Mouse (Mus musculus): Measurements from ENCODE around the gene Cars2.
"Not testable (repeated sequence)": the region's sequence is repeated elsewhere in the genome, so short reads cannot be mapped to it uniquely, and the experiment has no call there.

Gene Cars2

DNA sequence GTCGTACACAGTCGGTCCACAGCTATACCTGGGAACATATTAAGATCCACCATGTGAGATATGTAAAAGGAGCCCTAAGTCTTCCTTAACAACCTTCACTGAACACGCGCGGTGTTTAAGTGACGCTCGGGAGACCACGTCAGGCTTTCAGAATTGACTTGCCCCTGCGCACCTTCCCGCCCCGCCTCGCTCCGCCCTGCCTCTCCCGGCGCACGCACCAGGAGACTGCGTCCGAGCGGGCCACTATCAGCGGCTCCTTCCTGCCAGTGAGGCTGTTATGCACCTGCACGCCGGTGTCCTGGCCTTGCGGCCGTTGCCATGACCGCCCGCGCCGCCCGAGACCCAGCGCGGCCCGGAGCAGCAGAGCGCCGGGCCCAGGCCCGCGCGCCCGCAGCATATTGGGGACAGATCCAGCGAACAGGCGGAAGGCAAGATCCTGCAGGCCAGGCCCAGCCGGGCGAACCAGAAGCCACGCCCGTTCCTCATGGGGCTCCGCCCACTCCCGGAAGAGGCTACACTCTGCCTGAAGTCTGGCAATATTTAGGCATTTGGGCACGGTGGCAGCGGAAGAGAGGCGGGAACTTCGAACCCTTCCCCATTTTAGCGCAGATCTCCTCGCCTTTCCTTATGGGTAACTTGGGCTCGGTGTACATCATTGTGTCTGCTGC is at the start of gene Cars2:
Gene Cars2, minus strand, starts transcription at position 503 of the 668 bp plus-strand sequence.
- peak; percentile 62 for DNase-seq (ENCODE audit: low spot score)

DNA sequence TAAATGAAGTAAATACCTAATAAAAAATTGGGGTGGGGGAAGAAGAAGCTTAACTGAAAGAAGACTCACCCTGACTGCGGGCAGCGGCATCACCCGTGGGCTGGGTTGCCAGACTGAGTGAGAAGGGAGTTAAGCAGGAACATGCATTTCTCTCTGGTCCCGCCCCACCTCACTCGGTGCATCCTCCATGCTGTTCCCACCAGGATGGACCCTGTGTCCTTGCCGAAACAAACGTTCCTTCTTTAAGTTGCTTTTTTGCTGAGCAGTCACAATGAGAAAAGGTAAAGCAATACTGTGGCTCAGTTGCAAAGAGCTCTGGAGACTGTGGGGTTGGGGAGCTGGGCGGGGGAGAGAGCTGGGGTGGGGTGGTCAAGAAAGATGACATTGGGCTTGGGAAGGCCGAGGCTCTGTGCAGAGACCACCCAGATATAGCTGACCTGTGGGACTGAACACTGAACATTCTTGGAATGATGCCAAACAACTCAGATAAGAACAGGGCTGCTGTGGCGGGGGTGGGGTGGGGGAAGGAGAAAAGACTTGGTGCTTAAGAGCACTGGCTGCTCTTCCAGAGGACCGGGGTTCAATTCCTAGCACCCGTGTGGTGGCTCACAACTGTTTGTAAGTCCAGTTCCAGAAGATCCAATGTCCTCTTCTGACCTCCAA is 42.8 kb upstream of the Cars2 start:
- no peak for DNase-seq (ENCODE audit: low spot score)

DNA sequence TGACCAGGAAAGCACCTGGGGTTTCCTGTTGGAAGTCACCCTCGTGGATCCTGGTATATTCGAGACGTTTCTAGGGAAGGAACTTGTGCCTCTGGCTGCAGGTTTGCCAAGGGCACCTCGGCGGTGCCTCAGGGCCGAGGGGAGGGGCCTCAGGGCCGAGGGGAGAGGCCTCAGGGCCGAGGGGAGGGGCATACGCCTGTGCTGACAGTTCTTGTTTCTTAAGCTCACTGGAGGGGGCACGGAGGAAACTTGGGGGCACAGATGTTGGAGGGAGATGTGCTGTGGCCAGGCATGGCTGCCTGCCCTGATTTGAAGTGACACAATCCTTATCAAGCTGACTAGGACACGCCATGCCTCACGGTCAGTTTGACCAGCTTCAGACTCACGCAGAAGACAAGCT is 41.7 kb upstream of the Cars2 start:
- DNase-seq (ENCODE audit: low spot score): no peak

DNA sequence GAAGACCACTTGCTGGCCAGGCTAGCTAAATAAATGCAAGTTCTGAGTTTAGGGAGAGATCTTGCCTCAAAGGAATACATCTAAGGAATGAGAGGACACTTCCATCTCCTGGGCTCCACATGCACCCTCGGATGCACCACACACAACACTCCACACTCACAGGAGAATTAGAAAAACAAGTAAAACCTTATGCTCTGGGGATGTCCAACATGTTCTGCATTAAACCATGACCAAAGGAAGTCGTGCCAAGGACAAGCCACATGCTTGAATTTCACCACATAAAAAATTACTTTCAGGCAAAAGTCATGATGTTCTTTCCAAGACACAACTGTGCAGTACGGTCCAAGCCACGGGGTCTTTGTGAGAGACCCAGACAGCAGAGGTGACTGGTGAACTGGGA is 41.3 kb upstream of the Cars2 start:
- no peak for DNase-seq (ENCODE audit: low spot score)

DNA sequence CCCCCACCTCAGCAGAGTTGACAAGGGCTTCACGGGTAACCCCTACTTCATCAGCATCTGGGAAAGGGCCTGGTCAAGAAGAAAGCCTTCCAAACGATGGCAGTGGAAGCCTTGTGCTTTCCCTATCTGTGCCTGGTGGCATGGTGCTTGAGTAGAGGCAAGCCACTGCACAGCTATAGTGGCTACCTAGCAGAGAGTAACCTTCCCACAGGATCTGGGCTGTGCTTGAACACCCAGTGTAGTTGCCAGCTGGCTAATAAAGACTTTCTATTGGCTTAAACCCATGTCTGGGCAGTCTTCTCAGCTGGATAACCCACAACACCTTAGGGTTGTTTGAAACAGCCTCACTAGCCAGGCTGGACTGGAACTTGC is 35.8 kb upstream of the Cars2 start:
- no peak for DNase-seq (ENCODE audit: low spot score)

DNA sequence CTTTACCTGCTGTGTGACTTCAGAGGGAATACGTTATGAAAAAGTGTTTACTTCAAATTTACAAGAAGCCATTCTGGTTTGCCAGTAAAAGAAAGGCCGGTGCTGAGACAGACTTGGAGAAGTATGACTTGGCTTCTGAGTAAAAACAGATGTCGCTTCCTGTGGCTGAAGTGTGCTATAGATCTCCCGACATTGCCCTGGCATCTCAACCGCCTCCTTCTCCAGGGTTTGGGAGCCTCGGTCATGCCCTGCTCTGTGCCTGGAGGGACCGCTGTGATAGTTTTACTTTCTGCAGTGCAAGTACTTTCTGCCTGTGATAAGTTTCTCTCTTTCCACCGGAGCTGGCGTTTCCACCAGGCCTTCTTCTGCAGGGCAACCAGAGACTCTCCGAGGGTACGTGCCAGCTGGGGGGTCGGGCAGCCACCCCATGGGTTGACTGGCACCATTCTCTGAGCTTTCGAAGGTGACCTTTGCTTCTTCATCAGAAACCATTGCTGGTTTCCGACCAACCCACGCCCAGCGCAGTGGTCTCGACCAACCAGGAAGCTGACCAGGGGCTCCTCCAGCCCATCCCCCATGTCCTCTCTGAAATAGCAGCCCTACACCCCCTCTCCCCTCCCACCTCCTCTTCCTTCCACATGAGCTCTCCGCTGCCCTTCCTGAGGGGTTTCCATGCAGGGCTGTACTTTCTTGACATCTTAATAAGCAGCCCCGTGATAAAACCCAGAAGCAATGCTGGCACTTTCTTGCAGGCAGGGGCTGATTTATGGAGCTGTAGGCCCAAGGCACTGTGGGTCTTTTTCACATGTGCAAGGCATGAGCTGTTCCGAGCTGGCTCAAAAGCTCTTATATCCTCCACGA is 35.2 kb upstream of the Cars2 start:
- DNase-seq (ENCODE audit: low spot score): no peak

DNA sequence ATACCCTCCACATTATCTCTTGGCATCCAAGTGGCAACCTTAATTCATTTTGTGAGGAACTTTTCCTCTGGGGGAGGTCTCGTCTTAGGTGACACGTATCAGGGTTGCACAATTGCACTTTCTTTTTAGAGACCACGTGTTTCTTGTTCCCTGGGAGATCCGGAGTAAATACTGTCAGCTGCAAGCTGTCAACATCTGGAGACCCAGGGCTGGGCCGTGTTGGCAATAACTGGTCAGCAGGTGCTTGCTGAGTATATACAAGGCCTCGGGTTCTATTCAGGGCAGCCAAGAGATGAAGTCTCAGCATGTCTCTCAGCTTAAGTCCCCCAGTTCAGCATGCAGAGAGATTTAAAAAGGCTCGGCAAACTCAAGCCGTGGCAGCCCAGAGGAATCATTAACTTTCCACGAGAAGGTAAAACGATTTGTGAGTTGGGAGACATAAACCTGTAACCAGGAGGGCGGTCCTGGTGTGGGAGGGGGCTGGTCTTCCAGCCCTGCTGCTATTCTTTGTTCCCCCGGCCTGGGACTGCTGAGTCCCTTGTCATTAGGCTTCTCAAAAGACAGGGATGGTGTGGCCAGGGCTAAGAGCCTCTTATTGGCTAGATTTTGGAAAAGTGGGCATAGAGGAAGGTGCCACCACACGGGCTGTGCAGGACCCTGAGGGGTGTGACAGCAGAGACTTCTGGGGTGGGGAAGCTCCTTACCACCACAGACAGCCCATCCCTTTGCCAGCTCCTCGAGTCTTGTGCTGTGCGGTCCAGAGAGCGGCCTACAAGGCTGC is 25.2 kb upstream of the Cars2 start:
- DNase-seq (ENCODE audit: low spot score): no peak

DNA sequence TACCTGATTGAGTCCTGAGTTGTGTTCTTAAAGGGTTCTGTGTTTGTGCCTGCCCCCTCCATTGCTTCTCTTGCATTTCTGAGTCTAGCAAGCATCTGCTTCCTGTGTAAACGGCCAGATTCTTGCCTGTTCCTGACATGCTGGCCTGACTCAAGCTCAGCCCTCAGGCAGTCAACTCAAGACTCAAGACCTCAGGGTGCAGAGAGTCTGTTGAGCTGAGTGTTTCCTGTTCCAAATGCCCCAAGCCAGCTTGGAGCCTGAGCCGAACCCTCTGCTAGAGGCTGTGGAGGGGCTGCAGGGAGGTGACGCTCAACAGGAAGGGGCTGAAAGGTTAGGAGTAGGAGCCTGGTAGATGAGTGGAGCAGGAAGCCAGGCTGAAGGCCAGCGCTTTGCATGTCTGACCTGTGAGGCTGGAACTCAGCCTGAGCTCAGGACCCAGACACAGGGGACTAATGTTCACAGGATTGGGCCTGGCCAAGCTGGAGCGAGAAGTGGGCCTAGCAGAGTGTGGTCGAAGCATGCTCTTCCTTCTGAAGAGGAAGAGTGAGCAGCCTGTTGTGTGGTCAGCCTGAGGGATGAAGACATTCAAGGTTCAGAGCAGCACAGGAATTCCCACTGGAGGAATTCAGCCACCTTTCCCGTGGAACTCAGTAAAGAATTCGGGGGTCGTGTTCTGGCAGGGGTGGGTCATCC is 24.5 kb upstream of the Cars2 start:
- no peak for DNase-seq (ENCODE audit: low spot score)

DNA sequence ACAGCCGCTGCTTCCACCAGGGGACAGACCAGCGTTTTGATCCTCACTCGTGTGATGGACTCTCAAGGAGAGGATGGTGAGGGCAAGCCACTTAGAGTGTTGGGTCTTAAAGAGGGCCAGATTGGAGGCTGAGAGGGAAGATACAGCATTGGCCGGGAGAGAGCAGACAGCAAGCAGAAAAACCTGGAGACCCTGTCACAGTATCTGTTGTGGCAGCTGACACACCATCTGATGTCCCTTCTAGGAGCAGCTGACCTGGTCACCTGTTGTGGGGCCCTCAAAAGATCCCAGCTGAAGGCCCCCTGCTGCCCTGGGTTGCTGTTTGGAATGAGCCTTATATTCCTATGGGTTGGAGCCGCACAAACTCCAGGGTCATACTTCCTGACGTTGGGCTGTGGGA is 21.8 kb upstream of the Cars2 start:
- no peak for DNase-seq (ENCODE audit: low spot score)

DNA sequence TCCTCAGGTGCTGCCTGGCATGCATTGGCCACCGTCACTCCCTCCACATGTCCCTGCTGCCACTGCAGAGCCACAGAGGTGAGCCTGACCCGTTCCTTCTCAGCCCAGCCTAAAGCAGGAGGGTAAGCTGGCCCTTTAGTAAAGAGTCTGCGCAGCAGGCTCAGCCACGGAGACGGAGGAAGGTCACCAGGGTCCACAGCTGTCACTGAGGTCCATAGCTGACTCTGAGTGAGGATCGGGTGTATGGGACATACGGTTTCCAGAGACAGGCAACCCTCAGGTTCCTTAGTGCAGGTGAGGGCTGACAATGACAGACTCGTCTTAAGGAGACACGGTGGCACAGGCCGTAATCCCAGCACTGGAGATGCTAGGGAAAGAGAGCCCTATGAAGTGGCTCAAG is 21.4 kb upstream of the Cars2 start:
- DNase-seq (ENCODE audit: low spot score): no peak

DNA sequence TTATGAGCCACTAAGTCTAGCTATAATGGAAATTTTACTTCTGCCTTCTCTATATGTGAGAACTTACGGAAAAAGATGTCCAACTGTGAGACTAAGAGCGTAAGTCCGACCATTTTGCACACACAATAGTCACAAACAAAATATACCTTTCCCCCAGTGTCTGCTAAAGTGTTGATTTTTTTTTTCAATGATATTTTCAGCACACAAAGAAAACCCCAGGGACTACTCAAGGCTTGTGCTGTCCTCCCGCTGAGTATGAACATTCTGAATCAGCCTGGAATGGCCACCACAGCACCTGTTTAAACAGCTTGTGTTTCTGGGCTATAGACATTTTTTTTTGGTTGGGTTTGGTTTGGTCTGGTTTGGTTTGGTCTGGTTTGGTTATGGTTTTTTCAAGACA is 20.2 kb upstream of the Cars2 start:
- DNase-seq (ENCODE audit: low spot score): no peak

DNA sequence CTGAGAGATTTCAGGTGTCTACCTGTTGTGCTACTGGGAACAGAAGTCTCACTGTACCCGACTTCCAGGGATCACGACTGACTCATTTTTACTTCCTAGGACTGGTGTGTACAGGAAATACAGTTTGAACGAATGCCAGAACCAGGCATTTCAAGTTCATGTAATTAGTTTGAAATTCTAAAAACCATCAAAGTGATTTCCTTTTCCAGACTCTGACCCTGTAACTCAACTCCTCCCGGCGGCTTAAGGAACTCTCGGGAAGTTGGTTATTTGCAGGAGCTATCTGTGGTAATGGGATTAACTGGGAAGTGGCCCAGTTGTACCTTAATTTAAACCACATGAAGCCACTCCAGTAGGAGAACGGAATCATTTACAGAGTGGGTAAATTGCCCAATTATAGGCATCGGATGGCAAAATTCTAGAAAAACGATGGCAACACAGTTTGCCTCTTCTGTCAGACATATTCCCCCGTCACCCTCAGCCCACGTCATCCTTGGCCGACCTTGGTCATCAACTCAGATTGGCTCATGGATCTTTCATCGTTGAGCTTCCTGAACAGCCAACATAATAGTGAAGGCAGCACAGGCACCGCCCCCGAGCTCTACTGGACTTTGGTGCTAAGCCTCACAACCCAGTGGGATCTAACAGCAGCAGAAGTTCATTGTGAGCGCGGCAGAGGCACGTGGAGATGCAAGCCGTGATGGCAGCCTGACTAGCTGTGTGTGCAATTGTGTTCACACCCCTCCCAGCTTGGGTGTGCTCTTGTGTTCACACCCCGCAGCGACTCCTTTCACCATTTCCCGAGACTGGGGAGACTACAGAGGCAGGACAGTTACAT is 18.9 kb upstream of the Cars2 start:
- DNase-seq (ENCODE audit: low spot score): no peak

DNA sequence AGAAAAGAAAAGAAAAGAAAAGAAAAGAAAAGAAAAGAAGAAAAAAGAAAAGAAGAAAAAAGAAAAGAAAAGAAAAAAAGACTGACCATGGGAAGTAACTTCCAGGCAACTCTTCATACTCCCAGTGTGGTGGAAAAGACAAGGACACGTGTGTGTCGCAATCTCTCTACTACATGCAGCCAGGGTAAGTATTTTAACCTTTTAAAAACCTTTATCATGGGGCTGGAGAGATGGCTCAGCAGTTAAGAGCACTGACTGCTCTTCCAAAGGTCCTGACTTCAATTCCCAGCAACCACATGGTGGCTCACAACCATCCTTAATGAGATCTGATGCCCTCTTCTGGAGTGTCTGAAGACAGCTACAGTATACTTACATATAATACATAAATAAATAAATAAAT is 17.6 kb upstream of the Cars2 start:
- DNase-seq (ENCODE audit: low spot score): not testable (repeated sequence)

DNA sequence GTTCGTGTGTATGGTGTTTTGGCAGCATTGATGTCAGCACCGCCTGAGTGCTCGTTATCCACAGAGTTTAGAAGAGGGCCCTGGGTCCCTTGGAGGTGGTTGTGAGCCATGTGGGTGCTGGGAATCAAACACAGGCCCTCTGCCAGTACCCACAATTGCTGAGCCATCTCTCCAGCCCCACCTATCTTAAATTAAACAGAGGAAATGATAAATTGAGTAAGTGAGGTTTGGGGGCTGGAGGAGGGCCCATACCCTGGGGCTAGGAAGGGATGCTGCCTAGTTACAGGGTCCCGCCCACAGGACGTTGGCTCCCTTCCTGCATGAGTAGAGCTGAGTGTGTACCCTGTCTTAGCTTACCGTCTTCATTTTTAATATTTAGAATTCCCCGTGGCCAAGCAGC is 14.1 kb upstream of the Cars2 start:
- DNase-seq (ENCODE audit: low spot score): no peak

DNA sequence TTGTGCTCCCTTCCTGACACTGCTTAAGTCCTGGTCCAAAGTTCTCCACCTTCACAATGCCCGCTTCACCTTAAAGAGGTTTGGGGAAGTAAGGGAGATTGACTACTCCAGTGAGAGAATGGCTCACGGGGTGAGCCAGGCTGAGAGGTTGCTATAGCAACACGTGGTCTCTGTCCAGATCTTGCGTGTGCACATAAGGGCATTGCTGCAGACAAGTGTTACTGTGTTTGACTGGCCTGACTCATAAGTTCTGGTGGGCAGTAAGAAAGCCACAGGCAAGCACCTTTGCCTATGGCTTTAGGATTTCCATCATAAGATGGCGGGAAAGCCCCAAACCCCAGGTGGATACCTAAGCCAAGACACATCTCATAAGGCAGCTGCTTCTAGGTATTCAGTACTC is 13.7 kb upstream of the Cars2 start:
- no peak for DNase-seq (ENCODE audit: low spot score)

DNA sequence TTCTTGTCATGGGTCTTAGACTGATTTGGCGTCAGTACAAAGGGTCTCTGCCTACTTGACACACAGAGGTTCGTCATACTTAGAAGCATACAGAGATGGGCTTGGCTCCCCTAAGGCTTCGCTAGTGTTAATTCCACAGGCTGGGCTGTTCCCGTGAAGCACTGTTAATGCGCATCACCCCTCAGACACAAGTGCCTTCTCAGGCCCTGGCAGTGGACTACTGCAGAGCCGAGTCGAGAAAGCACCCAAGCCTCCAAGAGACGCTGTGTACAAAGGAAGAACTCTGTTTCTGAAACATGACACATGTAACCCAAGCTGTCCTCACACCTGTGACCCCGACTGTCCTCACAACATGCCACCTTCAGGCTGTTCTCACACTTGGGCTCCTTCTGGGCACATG is 9.6 kb upstream of the Cars2 start:
- no peak for DNase-seq (ENCODE audit: low spot score)

DNA sequence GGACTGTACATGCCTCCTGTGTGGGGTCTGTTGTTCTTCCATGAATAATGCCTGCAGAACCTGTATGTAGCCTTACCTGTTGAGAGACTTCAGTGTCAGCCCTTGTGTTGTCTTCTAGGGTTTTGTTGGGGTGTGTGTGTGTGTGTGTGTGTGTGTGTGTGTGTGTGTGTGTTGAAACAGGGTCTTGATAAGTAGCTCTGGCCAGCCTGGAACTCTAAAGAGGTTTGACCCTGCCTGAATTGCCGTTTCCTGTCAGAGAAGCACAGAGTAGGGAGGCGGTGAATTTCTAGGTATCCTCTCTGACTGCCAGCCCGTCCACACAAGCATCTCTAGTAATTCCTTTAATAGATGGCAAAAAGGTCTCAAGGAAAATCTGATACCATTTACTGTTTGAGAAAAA is 8.9 kb upstream of the Cars2 start:
- DNase-seq (ENCODE audit: low spot score): no peak

DNA sequence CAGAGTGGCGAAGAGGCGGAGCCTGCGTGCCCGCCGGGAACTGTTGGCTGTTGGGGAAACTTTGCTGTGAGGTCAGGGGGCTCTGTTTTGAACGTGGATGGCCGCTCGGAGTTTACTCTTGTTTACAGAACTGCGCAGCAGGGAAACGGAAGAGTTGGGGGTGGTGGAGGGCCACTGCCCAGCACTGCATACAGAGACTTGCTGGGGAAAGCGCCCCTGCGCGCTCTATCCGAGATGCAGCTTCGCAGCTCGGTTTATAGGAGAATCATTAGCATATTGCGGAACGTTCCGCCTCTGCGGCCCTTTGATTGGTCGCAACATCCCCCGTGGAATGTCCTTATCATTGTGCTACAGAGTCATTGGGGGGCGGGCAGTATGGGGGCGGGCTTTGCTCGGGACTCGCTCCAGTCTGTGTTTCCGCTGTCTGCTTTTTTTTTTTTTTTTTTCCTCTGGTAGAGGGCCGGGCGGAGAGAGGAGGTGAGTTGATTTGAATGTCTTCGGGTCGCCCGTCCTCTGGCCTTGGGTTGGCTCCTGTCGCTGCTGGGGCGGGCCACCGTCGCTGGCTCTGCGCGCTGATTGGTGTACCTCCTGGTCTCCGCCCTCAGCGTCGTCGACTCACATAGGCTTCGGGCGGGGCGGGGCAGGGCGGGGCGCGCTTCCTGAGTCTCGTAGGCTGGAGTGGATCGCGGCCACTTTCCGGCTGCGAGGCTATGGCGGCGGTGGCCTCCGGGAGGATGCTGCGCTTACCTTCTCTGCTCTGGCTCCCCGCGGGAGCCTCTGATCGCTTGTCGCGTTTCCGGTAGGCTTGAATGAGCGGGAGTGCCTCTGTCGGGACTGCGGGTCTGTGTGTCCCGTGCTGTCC is 7.4 kb upstream of the Cars2 start:
- DNase-seq (ENCODE audit: low spot score): peak; percentile 88

DNA sequence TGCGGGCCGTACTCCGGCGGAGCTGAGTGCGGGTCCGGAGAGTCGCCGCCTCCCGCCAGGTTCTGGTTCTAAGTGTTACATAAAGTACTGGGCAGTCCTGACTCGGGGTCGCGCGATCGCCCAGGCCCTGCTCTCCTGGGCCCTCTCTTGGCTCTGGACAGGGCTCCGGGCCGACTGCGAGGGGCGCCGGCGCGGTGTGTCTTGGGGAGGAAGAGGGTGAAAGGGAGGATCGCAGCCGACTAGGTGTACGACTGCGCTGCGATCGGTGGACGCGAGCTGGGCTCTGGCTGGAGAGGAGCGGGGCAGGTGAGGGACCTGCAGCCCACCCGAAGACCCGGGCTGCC is 6.8 kb upstream of the Cars2 start:
- DNase-seq (ENCODE audit: low spot score): no peak

Data from urinary bladder, postnatal 10 days (tissue).